Mouse (Mus musculus) spleen, adult 12 weeks (tissue): Measurements from ENCODE around the gene Vps35l.

Experiments used
- DNase-seq: peaks from one replicate; pipeline ENCODE4 v3.0.0; 2022; ENCODE audit warnings: low spot score

The Vps35l gene

GRCm38 (mm10) chr7:118777598-118778394 lies 37.8 kb downstream of the Vps35l start:
- no peak for DNase-seq

GRCm38 (mm10) chr7:118778561-118778960 lies 38.5 kb downstream of the Vps35l start:
- DNase-seq, result no peak

GRCm38 (mm10) chr7:118783305-118784001 lies 43.4 kb downstream of the Vps35l start:
- DNase-seq, result no peak

- no peak for DNase-seq
Measured at GRCm38 (mm10) chr7:118786091-118786490, 46.1 kb downstream of the Vps35l start.

GRCm38 (mm10) chr7:118787326-118787725 lies 47.3 kb downstream of the Vps35l start:
- DNase-seq, result no peak

GRCm38 (mm10) chr7:118788481-118788880 lies 48.5 kb downstream of the Vps35l start:
- DNase-seq, result no peak

- DNase-seq, result no peak
Measured at GRCm38 (mm10) chr7:118790292-118790691, 50.3 kb downstream of the Vps35l start.

GRCm38 (mm10) chr7:118793899-118794298 lies 53.9 kb downstream of the Vps35l start:
- no peak for DNase-seq

GRCm38 (mm10) chr7:118795779-118796178 lies 55.8 kb downstream of the Vps35l start:
- no peak for DNase-seq

GRCm38 (mm10) chr7:118796838-118797237 lies 56.8 kb downstream of the Vps35l start:
- no peak for DNase-seq

GRCm38 (mm10) chr7:118797600-118797999 lies 57.6 kb downstream of the Vps35l start:
- DNase-seq, result no peak

GRCm38 (mm10) chr7:118798105-118798570 lies 58.1 kb downstream of the Vps35l start:
- peak; percentile 15 for DNase-seq

- DNase-seq, result no peak
Measured at GRCm38 (mm10) chr7:118800112-118800734, 60.2 kb downstream of the Vps35l start.

GRCm38 (mm10) chr7:118801791-118802190 lies 61.8 kb downstream of the Vps35l start:
- DNase-seq, result no peak

GRCm38 (mm10) chr7:118803425-118803824 lies 63.4 kb downstream of the Vps35l start:
- no peak for DNase-seq

GRCm38 (mm10) chr7:118806631-118807411 lies 66.8 kb downstream of the Vps35l start:
- DNase-seq, result no peak

GRCm38 (mm10) chr7:118807899-118808298 lies 67.9 kb downstream of the Vps35l start:
- no peak for DNase-seq

GRCm38 (mm10) chr7:118811407-118812106 lies 71.5 kb downstream of the Vps35l start:
- no peak for DNase-seq

- no peak for DNase-seq
Measured at GRCm38 (mm10) chr7:118813592-118813991, 73.6 kb downstream of the Vps35l start.

- no peak for DNase-seq
Measured at GRCm38 (mm10) chr7:118816275-118816674, 76.2 kb downstream of the Vps35l start.

- DNase-seq, result no peak
Measured at GRCm38 (mm10) chr7:118817741-118818140, 77.7 kb downstream of the Vps35l start.
